Mouse (Mus musculus) lung, postnatal 0 days (tissue): ENCODE results near the gene Cda.

Experiments used
- CTCF ChIP-seq: IDR thresholded peaks from 2 replicates; pipeline ENCODE4 v1.5.1; 2016; ENCODE audit warnings: antibody characterized with exemption, mild to moderate bottlenecking
- EP300 ChIP-seq: IDR thresholded peaks from 2 replicates; pipeline ENCODE4 v1.6.1; 2016; ENCODE audit warnings: antibody characterized with exemption, mild to moderate bottlenecking, control low read depth

DNA sequence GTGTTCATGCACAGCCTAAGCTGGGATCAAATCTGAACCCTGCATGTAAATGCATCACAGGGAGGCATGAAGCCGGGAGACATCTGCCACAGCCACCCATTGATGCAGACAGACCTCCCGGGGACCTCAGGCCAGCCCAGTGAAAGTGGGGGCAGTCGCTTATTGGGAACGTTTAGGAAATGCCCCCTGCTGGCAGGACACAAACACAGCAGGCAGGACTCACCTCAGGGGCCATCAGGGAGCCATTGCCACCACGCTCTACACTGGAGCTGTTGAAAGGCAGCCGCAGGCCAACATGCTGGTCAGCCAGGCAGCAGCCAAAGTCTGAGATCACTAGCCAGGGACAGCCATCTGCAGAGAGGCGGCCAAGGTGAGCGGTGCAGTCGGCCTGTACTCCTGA is 52.0 kb downstream of the Cda start:
- TF ChIP-seq CTCF = peak; percentile 64
- TF ChIP-seq EP300 = no peak
